Mouse (Mus musculus): ENCODE results near the gene Slc16a4. TPM values are rescaled to one million over a fixed set of nuclear protein-coding genes. Genes with fewer than 3 reads are reported as not detected.
A peak's percentile ranks its signal among the peaks of the same experiment; 100 is the strongest.

Slc16a4 gene
- total RNA-seq (2014; rRNA removed): 2.4 and 2.9 TPM in 2 replicates
- 2.3 and 2.8 TPM in 2 replicates for polyA plus RNA-seq (2015; fragmentation: Nextera tagmentation; extraction: Ambion mirVana)

DNA sequence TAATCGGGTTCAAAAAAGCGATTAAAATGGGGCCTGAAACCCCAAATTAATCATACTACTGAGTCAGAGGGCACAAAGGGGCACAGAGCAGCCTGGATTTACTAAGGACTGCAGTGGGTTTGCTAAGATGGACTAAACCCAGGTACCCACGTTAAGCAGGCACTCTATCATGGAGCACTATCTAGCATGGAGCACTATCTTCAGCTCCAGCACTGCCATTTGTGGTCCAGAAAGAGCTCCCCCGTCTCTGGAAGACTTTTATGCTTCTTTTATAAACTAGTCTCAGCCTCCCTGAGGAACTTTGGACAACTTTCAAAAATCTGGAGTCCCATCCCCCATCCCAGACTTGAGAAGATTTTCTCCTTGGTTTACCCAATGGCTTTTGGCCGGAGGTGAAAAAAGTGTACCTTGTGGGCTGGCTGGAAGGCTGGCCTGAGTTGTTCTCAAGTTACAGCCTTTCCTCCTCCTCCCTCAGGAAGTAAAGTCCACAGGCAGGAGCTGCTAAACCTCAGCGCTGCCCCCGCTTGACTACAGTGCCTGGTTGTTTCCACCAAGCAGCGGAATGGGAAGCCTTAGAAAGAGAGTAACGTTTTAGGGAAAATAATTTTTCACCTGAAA is at the start of gene Slc16a4:
TSS of gene Slc16a4 (plus strand) at position 467 of the 618 bp plus-strand sequence.
- TF ChIP-seq CTCF (IDR thresholded peaks at IDR 0.05; ENCODE audit: low read depth): no peak
- H3K4me3 ChIP-seq (ENCODE audit: low read length): no peak within 1 kb of the TSS
- H3K27ac ChIP-seq: no peak within 1 kb of the TSS
- no peak within 1 kb of the TSS for H3K4me2 ChIP-seq (ENCODE audit: low read depth, low read length)
- H3K9me3 ChIP-seq (ENCODE audit: low read length): no peaks in the 10 kb centered on the region
- ATAC-seq (no peak), DNase-seq (ENCODE audit: low spot score) (peak; percentile 10)
- 34% methylated on average over 9 of the region's 9 CpGs for WGBS
- H3K9ac ChIP-seq (replicated peaks; ENCODE audit: low read length): no peak within 1 kb of the TSS
- H3K27me3 ChIP-seq (ENCODE audit: insufficient read depth, low read length): no peaks in the 10 kb centered on the region
- H3K36me3 ChIP-seq (ENCODE audit: insufficient read depth, low read length): no peaks in the 10 kb centered on the region
- H3K4me1 ChIP-seq (ENCODE audit: insufficient read depth, low read length): no peaks in the 10 kb centered on the region

GRCm38 (mm10) chr3:107241389-107242094 is 49.5 kb upstream of the Slc16a4 start:
- ATAC-seq (0 out of 2 replicates have a peak, but pooled peaks have one; percentile 12), DNase-seq (ENCODE audit: low spot score) (peak; percentile 38)
- Histone ChIP-seq H3K9ac (replicated peaks; ENCODE audit: low read length) (0 out of 2 replicates have a peak overlapping the region, but pooled peaks have one; percentile 13), H3K4me1 (ENCODE audit: insufficient read depth, low read length) (peaks cover 3% of the 10 kb centered on the region; the same call in 1 of the 2 replicates), H3K27me3 (ENCODE audit: insufficient read depth, low read length) (no peaks in the 10 kb centered on the region), H3K4me2 (ENCODE audit: low read depth, low read length) (peak overlapping the region; percentile 16), H3K9me3 (ENCODE audit: low read length) (no peaks in the 10 kb centered on the region), H3K4me3 (ENCODE audit: low read length) (no peak overlapping the region), H3K36me3 (ENCODE audit: insufficient read depth, low read length) (no peaks in the 10 kb centered on the region), H3K27ac (no peak overlapping the region)
- TF ChIP-seq CTCF (IDR thresholded peaks at IDR 0.05; ENCODE audit: low read depth): no peak
- WGBS: 22% methylated on average over 14 of the region's 14 CpGs

- H3K4me2 ChIP-seq (ENCODE audit: low read depth, low read length): no peak overlapping the region
- H3K4me1 ChIP-seq (ENCODE audit: insufficient read depth, low read length): peaks cover under 1% of the 10 kb centered on the region; the same call in 1 of the 2 replicates
- DNase-seq (ENCODE audit: low spot score) (no peak), ATAC-seq (no peak)
- no peak for TF ChIP-seq CTCF (IDR thresholded peaks at IDR 0.05; ENCODE audit: low read depth)
- no peak overlapping the region for H3K9ac ChIP-seq (replicated peaks; ENCODE audit: low read length)
- no peak overlapping the region for H3K4me3 ChIP-seq (ENCODE audit: low read length)
- H3K27me3 ChIP-seq (ENCODE audit: insufficient read depth, low read length): no peaks in the 10 kb centered on the region
- no peak overlapping the region for H3K27ac ChIP-seq
- H3K36me3 ChIP-seq (ENCODE audit: insufficient read depth, low read length): no peaks in the 10 kb centered on the region
- H3K9me3 ChIP-seq (ENCODE audit: low read length): no peaks in the 10 kb centered on the region
- whole genome bisulfite sequencing: 79% methylated on average over 6 of the region's 6 CpGs
These were observed 44.2 kb upstream of the Slc16a4 start for GRCm38 (mm10) chr3:107246876-107247275.

GRCm38 (mm10) chr3:107249042-107249441 is 42.0 kb upstream of the Slc16a4 start:
- Histone ChIP-seq H3K4me3 (ENCODE audit: low read length) (no peak overlapping the region), H3K9ac (replicated peaks; ENCODE audit: low read length) (no peak overlapping the region), H3K9me3 (ENCODE audit: low read length) (no peaks in the 10 kb centered on the region), H3K27me3 (ENCODE audit: insufficient read depth, low read length) (no peaks in the 10 kb centered on the region), H3K36me3 (ENCODE audit: insufficient read depth, low read length) (no peaks in the 10 kb centered on the region), H3K27ac (no peak overlapping the region), H3K4me1 (ENCODE audit: insufficient read depth, low read length) (no peaks in the 10 kb centered on the region), H3K4me2 (ENCODE audit: low read depth, low read length) (no peak overlapping the region)
- 67% methylated on average over 3 of the region's 3 CpGs for WGBS
- TF ChIP-seq CTCF (IDR thresholded peaks at IDR 0.05; ENCODE audit: low read depth): no peak
- no peak for DNase-seq (ENCODE audit: low spot score)
- no peak for ATAC-seq

GRCm38 (mm10) chr3:107250320-107250719 is 40.7 kb upstream of the Slc16a4 start:
- no peaks in the 10 kb centered on the region for H3K9me3 ChIP-seq (ENCODE audit: low read length)
- no peak overlapping the region for H3K4me2 ChIP-seq (ENCODE audit: low read depth, low read length)
- ATAC-seq: no peak
- no peaks in the 10 kb centered on the region for H3K27me3 ChIP-seq (ENCODE audit: insufficient read depth, low read length)
- no peaks in the 10 kb centered on the region for H3K36me3 ChIP-seq (ENCODE audit: insufficient read depth, low read length)
- DNase-seq (ENCODE audit: low spot score): no peak
- no peak for TF ChIP-seq CTCF (IDR thresholded peaks at IDR 0.05; ENCODE audit: low read depth)
- no peak overlapping the region for H3K9ac ChIP-seq (replicated peaks; ENCODE audit: low read length)
- 78% methylated on average over 2 of the region's 2 CpGs for WGBS
- no peak overlapping the region for H3K4me3 ChIP-seq (ENCODE audit: low read length)
- H3K27ac ChIP-seq: no peak overlapping the region
- no peaks in the 10 kb centered on the region for H3K4me1 ChIP-seq (ENCODE audit: insufficient read depth, low read length)

DNA sequence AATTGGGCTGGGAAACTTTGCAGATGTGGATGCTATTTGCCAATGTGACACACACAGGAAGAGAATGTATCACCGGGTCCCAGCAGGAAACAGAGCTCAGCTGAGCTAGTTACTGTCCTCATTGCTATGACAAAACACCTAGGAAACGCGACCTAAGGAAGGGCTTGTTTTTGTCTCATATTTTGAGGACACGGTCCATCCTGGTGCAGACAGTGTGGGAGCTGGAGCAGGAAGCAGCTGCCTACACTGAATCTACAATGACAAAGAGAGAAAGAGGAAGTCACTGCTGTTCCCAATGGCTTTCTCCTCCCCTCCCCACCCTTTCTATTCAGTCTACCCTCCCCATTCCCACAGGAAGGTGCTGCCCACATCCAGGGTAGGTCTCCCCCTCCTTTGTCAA is 39.0 kb upstream of the Slc16a4 start:
- H3K9me3 ChIP-seq (ENCODE audit: low read length): no peaks in the 10 kb centered on the region
- H3K4me3 ChIP-seq (ENCODE audit: low read length): no peak overlapping the region
- no peak for ATAC-seq
- no peaks in the 10 kb centered on the region for H3K27me3 ChIP-seq (ENCODE audit: insufficient read depth, low read length)
- H3K9ac ChIP-seq (replicated peaks; ENCODE audit: low read length): no peak overlapping the region
- H3K4me1 ChIP-seq (ENCODE audit: insufficient read depth, low read length): no peaks in the 10 kb centered on the region
- no peak for TF ChIP-seq CTCF (IDR thresholded peaks at IDR 0.05; ENCODE audit: low read depth)
- H3K36me3 ChIP-seq (ENCODE audit: insufficient read depth, low read length): no peaks in the 10 kb centered on the region
- H3K27ac ChIP-seq: no peak overlapping the region
- DNase-seq (ENCODE audit: low spot score): no peak
- 48% methylated on average over 4 of the region's 4 CpGs for WGBS
- H3K4me2 ChIP-seq (ENCODE audit: low read depth, low read length): no peak overlapping the region

DNA sequence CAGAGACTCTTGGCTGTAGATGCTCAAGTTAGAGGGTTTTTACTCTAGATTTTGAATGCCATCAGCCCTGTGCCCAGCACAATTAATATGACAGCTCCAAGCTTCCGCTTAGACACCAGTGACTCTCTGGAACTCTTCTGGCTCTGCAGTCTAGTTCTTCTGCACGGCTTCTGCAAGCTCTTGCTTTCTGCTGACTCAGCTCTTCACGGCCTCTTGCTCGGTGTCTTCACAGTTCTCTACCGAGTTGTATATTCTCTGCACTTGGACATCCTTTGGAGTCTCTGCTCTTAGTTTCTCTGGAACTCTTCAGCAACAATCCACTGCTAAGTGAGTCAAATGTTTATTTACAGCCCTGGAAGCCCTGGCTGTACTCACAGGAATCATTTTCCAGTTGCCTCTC is 37.1 kb upstream of the Slc16a4 start:
- no peak for DNase-seq (ENCODE audit: low spot score)
- H3K27ac ChIP-seq: no peak overlapping the region
- no peak overlapping the region for H3K4me3 ChIP-seq (ENCODE audit: low read length)
- H3K27me3 ChIP-seq (ENCODE audit: insufficient read depth, low read length): no peaks in the 10 kb centered on the region
- no peaks in the 10 kb centered on the region for H3K4me1 ChIP-seq (ENCODE audit: insufficient read depth, low read length)
- no peaks in the 10 kb centered on the region for H3K36me3 ChIP-seq (ENCODE audit: insufficient read depth, low read length)
- TF ChIP-seq CTCF (IDR thresholded peaks at IDR 0.05; ENCODE audit: low read depth): no peak
- H3K4me2 ChIP-seq (ENCODE audit: low read depth, low read length): no peak overlapping the region
- 76% methylated on average over 5 of the region's 5 CpGs for WGBS
- H3K9ac ChIP-seq (replicated peaks; ENCODE audit: low read length): no peak overlapping the region
- no peaks in the 10 kb centered on the region for H3K9me3 ChIP-seq (ENCODE audit: low read length)
- no peak for ATAC-seq

Measured in hindbrain, postnatal 0 days (tissue).